ENCODE assay signal across 23 mouse cellular contexts in the genomic region with DNA sequence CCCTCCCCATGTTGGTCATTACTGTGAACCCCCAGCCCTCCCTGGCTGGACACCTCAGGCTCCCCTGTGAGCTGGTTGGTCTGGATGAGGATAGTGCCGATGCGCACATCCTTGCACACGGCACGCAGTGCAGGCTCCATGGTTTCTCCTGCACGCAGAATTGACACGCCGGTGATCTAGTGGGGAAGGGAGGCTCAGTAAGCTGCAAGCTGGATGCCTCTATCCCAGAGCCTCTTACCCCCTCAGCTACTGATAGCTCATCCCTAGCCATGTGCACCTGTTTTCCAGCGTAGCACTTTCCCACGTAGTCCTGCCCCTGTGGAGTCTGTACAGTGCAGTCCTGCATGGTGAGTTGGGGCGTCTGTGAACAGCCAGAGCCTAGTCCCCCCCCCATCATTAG. TPM values are rescaled to one million over a fixed set of nuclear protein-coding genes. Genes with fewer than 3 reads are reported as not detected.
DNase-seq lines count a peak whose midpoint lies in the region; ATAC-seq and TF ChIP-seq lines count a peak whose summit lies in the region.
"Had no signal": no experiment of that assay in that cellular context is flagged by ENCODE, and none has a peak within 500 bp of the region (broad histone marks: within the 10 kb centered on the region; RNA-seq: fewer than 3 reads in every experiment).

No protein-coding gene starts in this region.

- WGBS in forebrain, embryonic 16.5 days, result 93% methylated on average over 10 of the region's 10 CpGs
- 96% methylated on average over 10 of the region's 10 CpGs for WGBS in forebrain, embryonic 15.5 days
- 93% methylated on average over 10 of the region's 10 CpGs for WGBS in intestine, embryonic 14.5 days
- 88% methylated on average over 10 of the region's 10 CpGs for WGBS in intestine, embryonic 15.5 days
- 95% methylated on average over 10 of the region's 10 CpGs for WGBS in neural tube, embryonic 14.5 days
- 92% methylated on average over 10 of the region's 10 CpGs for WGBS in stomach, postnatal 0 days

- no peaks in the 10 kb centered on the region for H3K4me1 ChIP-seq in forebrain, embryonic 16.5 days (replicated peaks; ENCODE audit: control insufficient read depth, insufficient read depth, low read length)
- no peaks in the 10 kb centered on the region for H3K4me1 ChIP-seq in forebrain, embryonic 15.5 days
- H3K4me1 ChIP-seq in intestine, embryonic 14.5 days (replicated peaks; ENCODE audit: control insufficient read depth, insufficient read depth, low read length), result no peaks in the 10 kb centered on the region
- H3K4me1 ChIP-seq in intestine, embryonic 15.5 days (replicated peaks), result no peaks in the 10 kb centered on the region
- no peaks in the 10 kb centered on the region for H3K4me1 ChIP-seq in neural tube, embryonic 14.5 days (ENCODE audit: control insufficient read depth, insufficient read depth, low read length)
- no peaks in the 10 kb centered on the region for H3K4me1 ChIP-seq in stomach, postnatal 0 days (replicated peaks; ENCODE audit: control insufficient read depth, insufficient read depth)
- H3K4me1 ChIP-seq: embryonic facial prominence, embryonic 15.5 days; forebrain, embryonic 12.5 days; hindbrain, embryonic 13.5 days had no signal

- TF ChIP-seq EP300 in stomach, postnatal 0 days (optimal IDR thresholded peaks at IDR 0.05), result no peak

- H3K4me2 ChIP-seq in forebrain, embryonic 16.5 days (ENCODE audit: low read length), result no peak overlapping the region
- no peak overlapping the region for H3K4me2 ChIP-seq in forebrain, embryonic 15.5 days (replicated peaks)
- H3K4me2 ChIP-seq in intestine, embryonic 14.5 days (ENCODE audit: low read length), result no peak overlapping the region
- no peak overlapping the region for H3K4me2 ChIP-seq in intestine, embryonic 15.5 days (replicated peaks)
- H3K4me2 ChIP-seq in neural tube, embryonic 14.5 days (ENCODE audit: low read depth, low read length), result no peak overlapping the region
- no peak overlapping the region for H3K4me2 ChIP-seq in stomach, postnatal 0 days (replicated peaks; ENCODE audit: low read depth)
- H3K4me2 ChIP-seq: embryonic facial prominence, embryonic 15.5 days; forebrain, embryonic 12.5 days; heart, embryonic 13.5 days; hindbrain, embryonic 13.5 days had no signal

- H3K27ac ChIP-seq in forebrain, embryonic 16.5 days (ENCODE audit: low read length), result no peak overlapping the region
- no peak overlapping the region for H3K27ac ChIP-seq in forebrain, embryonic 15.5 days (replicated peaks)
- no peak overlapping the region for H3K27ac ChIP-seq in intestine, embryonic 14.5 days (ENCODE audit: low read depth)
- no peak overlapping the region for H3K27ac ChIP-seq in intestine, embryonic 15.5 days
- H3K27ac ChIP-seq in neural tube, embryonic 14.5 days (ENCODE audit: low read depth, low read length), result no peak overlapping the region
- no peak overlapping the region for H3K27ac ChIP-seq in stomach, postnatal 0 days (replicated peaks)
- H3K27ac ChIP-seq: embryonic facial prominence, embryonic 15.5 days; forebrain, embryonic 12.5 days; gastrocnemius, adult 2 months; heart, adult 2 months; heart, embryonic 13.5 days; hindbrain, embryonic 13.5 days; hindbrain, postnatal 0 days had no signal

- no peak overlapping the region for H3K4me3 ChIP-seq in forebrain, embryonic 16.5 days (replicated peaks; ENCODE audit: low read length)
- H3K4me3 ChIP-seq in forebrain, embryonic 15.5 days, result no peak overlapping the region
- no peak overlapping the region for H3K4me3 ChIP-seq in intestine, embryonic 14.5 days (ENCODE audit: low read depth, low read length)
- H3K4me3 ChIP-seq in intestine, embryonic 15.5 days (replicated peaks), result no peak overlapping the region
- H3K4me3 ChIP-seq in neural tube, embryonic 14.5 days (ENCODE audit: low read depth, low read length), result no peak overlapping the region
- H3K4me3 ChIP-seq in stomach, postnatal 0 days (ENCODE audit: low read depth, low read length), result no peak overlapping the region
- H3K4me3 ChIP-seq: embryonic facial prominence, embryonic 15.5 days; erythroblast, embryonic 14.5 days; forebrain, embryonic 12.5 days; gastrocnemius, adult 2 months; heart, adult 2 months; heart, embryonic 13.5 days; hindbrain, embryonic 13.5 days had no signal

- peak; percentile 42 for DNase-seq in intestine, embryonic 14.5 days (ENCODE audit: low spot score)
- no peak for DNase-seq in neural tube, embryonic 10.5 days (ENCODE audit: extremely low spot score, low spot score)
- DNase-seq in stomach, postnatal 0 days (ENCODE audit: low spot score), result peak; percentile 12
- DNase-seq: adrenal gland, adult 2 months; adrenal gland, postnatal 25 days; cerebellum, postnatal 14 days; embryo, embryonic 11 days; gastrocnemius, adult 2 months; gastrocnemius, postnatal 25 days had no signal

- no peaks in the 10 kb centered on the region for H3K9me3 ChIP-seq in forebrain, embryonic 16.5 days (ENCODE audit: control insufficient read depth, low read length)
- no peaks in the 10 kb centered on the region for H3K9me3 ChIP-seq in forebrain, embryonic 15.5 days
- H3K9me3 ChIP-seq in intestine, embryonic 14.5 days (ENCODE audit: control insufficient read depth, low read length), result no peaks in the 10 kb centered on the region
- H3K9me3 ChIP-seq in intestine, embryonic 15.5 days, result no peaks in the 10 kb centered on the region
- H3K9me3 ChIP-seq in neural tube, embryonic 14.5 days (ENCODE audit: control insufficient read depth, low read length), result no peaks in the 10 kb centered on the region
- no peaks in the 10 kb centered on the region for H3K9me3 ChIP-seq in stomach, postnatal 0 days (ENCODE audit: control insufficient read depth, low read length)
- H3K9me3 ChIP-seq: embryonic facial prominence, embryonic 15.5 days; forebrain, embryonic 12.5 days; hindbrain, embryonic 13.5 days had no signal

- H3K9ac ChIP-seq in forebrain, embryonic 16.5 days (replicated peaks; ENCODE audit: low read depth, low read length), result no peak overlapping the region
- no peak overlapping the region for H3K9ac ChIP-seq in forebrain, embryonic 15.5 days (replicated peaks)
- H3K9ac ChIP-seq in intestine, embryonic 14.5 days (ENCODE audit: low read length), result no peak overlapping the region
- H3K9ac ChIP-seq in intestine, embryonic 15.5 days, result no peak overlapping the region
- no peak overlapping the region for H3K9ac ChIP-seq in neural tube, embryonic 14.5 days (replicated peaks; ENCODE audit: low read depth, low read length)
- H3K9ac ChIP-seq in stomach, postnatal 0 days (ENCODE audit: low read length), result no peak overlapping the region
- H3K9ac ChIP-seq: embryonic facial prominence, embryonic 15.5 days; forebrain, embryonic 12.5 days; heart, embryonic 13.5 days; hindbrain, embryonic 13.5 days had no signal

- no peak for TF ChIP-seq CTCF in stomach, postnatal 0 days (IDR thresholded peaks at IDR 0.05; ENCODE audit: low read depth)

- ATAC-seq in forebrain, embryonic 16.5 days, result 0 out of 2 replicates have a peak, but pooled peaks have one; percentile 11
- no peak for ATAC-seq in forebrain, embryonic 15.5 days (replicated peaks)
- ATAC-seq in intestine, embryonic 14.5 days (replicated peaks; ENCODE audit: low FRiP score, low TSS enrichment, low read depth), result no peak
- ATAC-seq in intestine, embryonic 15.5 days, result no peak
- ATAC-seq in neural tube, embryonic 14.5 days (ENCODE audit: low read depth), result peak; percentile 22; the same call in 1 of the 2 replicates
- no peak for ATAC-seq in stomach, postnatal 0 days (ENCODE audit: low FRiP score, low TSS enrichment)
- no peak for ATAC-seq in megakaryocyte-erythroid progenitor cell, adult 5-6 weeks (replicated peaks; ENCODE audit: low FRiP score, low TSS enrichment, poor library complexity, severe bottlenecking)
- ATAC-seq: hindbrain, postnatal 0 days; intestine, embryonic 16.5 days had no signal

- H3K27me3 ChIP-seq in forebrain, embryonic 16.5 days (replicated peaks; ENCODE audit: control insufficient read depth, insufficient read depth, low read length), result no peaks in the 10 kb centered on the region
- no peaks in the 10 kb centered on the region for H3K27me3 ChIP-seq in forebrain, embryonic 15.5 days
- no peaks in the 10 kb centered on the region for H3K27me3 ChIP-seq in intestine, embryonic 14.5 days (replicated peaks; ENCODE audit: control insufficient read depth, insufficient read depth, low read length)
- H3K27me3 ChIP-seq in intestine, embryonic 15.5 days (replicated peaks), result no peaks in the 10 kb centered on the region
- no peaks in the 10 kb centered on the region for H3K27me3 ChIP-seq in neural tube, embryonic 14.5 days (ENCODE audit: control insufficient read depth, insufficient read depth, low read length)
- H3K27me3 ChIP-seq in stomach, postnatal 0 days (ENCODE audit: control insufficient read depth, insufficient read depth, low read length), result no peaks in the 10 kb centered on the region
- H3K27me3 ChIP-seq: CH12.LX; embryonic facial prominence, embryonic 15.5 days; forebrain, embryonic 12.5 days; heart, embryonic 13.5 days; hindbrain, embryonic 13.5 days had no signal

- H3K36me3 ChIP-seq in forebrain, embryonic 16.5 days (ENCODE audit: control insufficient read depth, insufficient read depth), result no peaks in the 10 kb centered on the region
- H3K36me3 ChIP-seq in forebrain, embryonic 15.5 days, result peaks cover 4% of the 10 kb centered on the region; the same call in 1 of the 2 replicates
- peaks cover 33% of the 10 kb centered on the region for H3K36me3 ChIP-seq in intestine, embryonic 14.5 days (ENCODE audit: control insufficient read depth, insufficient read depth, low read length)
- H3K36me3 ChIP-seq in intestine, embryonic 15.5 days, result peaks cover 8% of the 10 kb centered on the region; the same call in 1 of the 2 replicates
- no peaks in the 10 kb centered on the region for H3K36me3 ChIP-seq in neural tube, embryonic 14.5 days (ENCODE audit: control insufficient read depth, insufficient read depth, low read length)
- H3K36me3 ChIP-seq in stomach, postnatal 0 days (ENCODE audit: control insufficient read depth, insufficient read depth, low read length), result peaks cover 15% of the 10 kb centered on the region; the same call in 1 of the 2 replicates

RNA-seq across cellular contexts. Expression of a gene that starts 14.8 kb away (rescaled TPM):
- polyA plus RNA-seq in forebrain, embryonic 16.5 days (2015; fragmentation: Nextera tagmentation; extraction: Ambion mirVana), result 58.5 and 69.8 TPM in 2 replicates
- 61.0 and 63.8 TPM in 2 replicates for polyA plus RNA-seq in forebrain, embryonic 15.5 days (2015; fragmentation: Nextera tagmentation; extraction: Ambion mirVana)
- 62.8 and 65.1 TPM in 2 replicates for polyA plus RNA-seq in intestine, embryonic 14.5 days (2014; fragmentation: Nextera tagmentation; extraction: Ambion mirVana)
- 57.4 and 64.7 TPM in 2 replicates for polyA plus RNA-seq in intestine, embryonic 15.5 days (2015; fragmentation: Nextera tagmentation; extraction: Ambion mirVana)
- polyA plus RNA-seq in neural tube, embryonic 14.5 days (2014; fragmentation: Nextera tagmentation; extraction: Ambion mirVana), result 61.3 and 66.6 TPM in 2 replicates
- polyA plus RNA-seq in stomach, postnatal 0 days (2015; fragmentation: Nextera tagmentation; extraction: Ambion mirVana), result 37.1 and 39.7 TPM in 2 replicates
- 102 and 114 TPM in 2 replicates for total RNA-seq in megakaryocyte-erythroid progenitor cell, adult 5-6 weeks (2014; fragmentation: Nextera tagmentation)
- total RNA-seq in megakaryocyte-erythroid progenitor cell, adult 5-6 weeks (2017), result 42.3 and 65.4 TPM in 2 replicates

RNA-seq across cellular contexts. Expression of a gene that starts 21.8 kb away (rescaled TPM):
- polyA plus RNA-seq in forebrain, embryonic 16.5 days (2015; fragmentation: Nextera tagmentation; extraction: Ambion mirVana), result 74.5 and 80.1 TPM in 2 replicates
- polyA plus RNA-seq in forebrain, embryonic 15.5 days (2015; fragmentation: Nextera tagmentation; extraction: Ambion mirVana), result 72.1 and 75.4 TPM in 2 replicates
- 53.6 and 59.9 TPM in 2 replicates for polyA plus RNA-seq in intestine, embryonic 14.5 days (2014; fragmentation: Nextera tagmentation; extraction: Ambion mirVana)
- 50.5 and 51.9 TPM in 2 replicates for polyA plus RNA-seq in intestine, embryonic 15.5 days (2015; fragmentation: Nextera tagmentation; extraction: Ambion mirVana)
- polyA plus RNA-seq in neural tube, embryonic 14.5 days (2014; fragmentation: Nextera tagmentation; extraction: Ambion mirVana), result 50.3 and 65.6 TPM in 2 replicates
- 28.3 and 28.4 TPM in 2 replicates for polyA plus RNA-seq in stomach, postnatal 0 days (2015; fragmentation: Nextera tagmentation; extraction: Ambion mirVana)
- 31.2 and 40.7 TPM in 2 replicates for total RNA-seq in megakaryocyte-erythroid progenitor cell, adult 5-6 weeks (2014; fragmentation: Nextera tagmentation)
- 95.2 and 125 TPM in 2 replicates for total RNA-seq in megakaryocyte-erythroid progenitor cell, adult 5-6 weeks (2017)

RNA-seq across cellular contexts. Expression of a gene that starts 22.7 kb away (rescaled TPM):
- polyA plus RNA-seq in forebrain, embryonic 16.5 days (2015; fragmentation: Nextera tagmentation; extraction: Ambion mirVana), result 60.6 and 79.8 TPM in 2 replicates
- polyA plus RNA-seq in forebrain, embryonic 15.5 days (2015; fragmentation: Nextera tagmentation; extraction: Ambion mirVana), result 76.5 and 83.7 TPM in 2 replicates
- polyA plus RNA-seq in intestine, embryonic 14.5 days (2014; fragmentation: Nextera tagmentation; extraction: Ambion mirVana), result 35.0 TPM in 2 replicates
- 32.0 and 34.2 TPM in 2 replicates for polyA plus RNA-seq in intestine, embryonic 15.5 days (2015; fragmentation: Nextera tagmentation; extraction: Ambion mirVana)
- polyA plus RNA-seq in neural tube, embryonic 14.5 days (2014; fragmentation: Nextera tagmentation; extraction: Ambion mirVana), result 85.1 and 87.5 TPM in 2 replicates
- 15.9 and 18.3 TPM in 2 replicates for polyA plus RNA-seq in stomach, postnatal 0 days (2015; fragmentation: Nextera tagmentation; extraction: Ambion mirVana)
- total RNA-seq in megakaryocyte-erythroid progenitor cell, adult 5-6 weeks (2014; fragmentation: Nextera tagmentation), result 43.1 and 46.6 TPM in 2 replicates
- 7.1 and 21.9 TPM in 2 replicates for total RNA-seq in megakaryocyte-erythroid progenitor cell, adult 5-6 weeks (2017)

RNA-seq across cellular contexts. Expression of a gene that starts 29.2 kb away (rescaled TPM):
- polyA plus RNA-seq in forebrain, embryonic 16.5 days (2015; fragmentation: Nextera tagmentation; extraction: Ambion mirVana), result 99.8 and 128 TPM in 2 replicates
- 110 and 112 TPM in 2 replicates for polyA plus RNA-seq in forebrain, embryonic 15.5 days (2015; fragmentation: Nextera tagmentation; extraction: Ambion mirVana)
- 25.4 and 26.4 TPM in 2 replicates for polyA plus RNA-seq in intestine, embryonic 14.5 days (2014; fragmentation: Nextera tagmentation; extraction: Ambion mirVana)
- polyA plus RNA-seq in intestine, embryonic 15.5 days (2015; fragmentation: Nextera tagmentation; extraction: Ambion mirVana), result 22.3 and 22.7 TPM in 2 replicates
- 189 and 220 TPM in 2 replicates for polyA plus RNA-seq in neural tube, embryonic 14.5 days (2014; fragmentation: Nextera tagmentation; extraction: Ambion mirVana)
- polyA plus RNA-seq in stomach, postnatal 0 days (2015; fragmentation: Nextera tagmentation; extraction: Ambion mirVana), result 22.9 and 26.8 TPM in 2 replicates
- 1.6 and 3.5 TPM in 2 replicates for total RNA-seq in megakaryocyte-erythroid progenitor cell, adult 5-6 weeks (2014; fragmentation: Nextera tagmentation)
- total RNA-seq in megakaryocyte-erythroid progenitor cell, adult 5-6 weeks (2017), result 0.80 and 2.5 TPM in 2 replicates
- polyA plus RNA-seq: erythroblast, embryonic 14.5 days had no signal

RNA-seq across cellular contexts. Expression of a gene that starts 49.6 kb away (rescaled TPM):
- 221 and 239 TPM in 2 replicates for polyA plus RNA-seq in forebrain, embryonic 16.5 days (2015; fragmentation: Nextera tagmentation; extraction: Ambion mirVana)
- 199 and 209 TPM in 2 replicates for polyA plus RNA-seq in forebrain, embryonic 15.5 days (2015; fragmentation: Nextera tagmentation; extraction: Ambion mirVana)
- polyA plus RNA-seq in intestine, embryonic 14.5 days (2014; fragmentation: Nextera tagmentation; extraction: Ambion mirVana), result 79.4 and 79.8 TPM in 2 replicates
- polyA plus RNA-seq in intestine, embryonic 15.5 days (2015; fragmentation: Nextera tagmentation; extraction: Ambion mirVana), result 74.5 and 76.4 TPM in 2 replicates
- polyA plus RNA-seq in neural tube, embryonic 14.5 days (2014; fragmentation: Nextera tagmentation; extraction: Ambion mirVana), result 245 and 250 TPM in 2 replicates
- polyA plus RNA-seq in stomach, postnatal 0 days (2015; fragmentation: Nextera tagmentation; extraction: Ambion mirVana), result 50.2 and 52.7 TPM in 2 replicates
- 38.6 and 48.6 TPM in 2 replicates for total RNA-seq in megakaryocyte-erythroid progenitor cell, adult 5-6 weeks (2014; fragmentation: Nextera tagmentation)
- total RNA-seq in megakaryocyte-erythroid progenitor cell, adult 5-6 weeks (2017), result 34.9 and 38.1 TPM in 2 replicates

Comparison
In these comparisons a context has a peak if more than half of its experiments do, and no peak if none do; other contexts are left out.
1. ATAC-seq: peak in forebrain, embryonic 16.5 days (single experiment) and neural tube, embryonic 14.5 days (single experiment); none in forebrain, embryonic 15.5 days (single experiment), intestine, embryonic 14.5 days (single experiment), intestine, embryonic 15.5 days (single experiment), stomach, postnatal 0 days (single experiment) and megakaryocyte-erythroid progenitor cell, adult 5-6 weeks (single experiment).